ENCODE assay signal across 15 mouse cellular contexts in the genomic region with DNA sequence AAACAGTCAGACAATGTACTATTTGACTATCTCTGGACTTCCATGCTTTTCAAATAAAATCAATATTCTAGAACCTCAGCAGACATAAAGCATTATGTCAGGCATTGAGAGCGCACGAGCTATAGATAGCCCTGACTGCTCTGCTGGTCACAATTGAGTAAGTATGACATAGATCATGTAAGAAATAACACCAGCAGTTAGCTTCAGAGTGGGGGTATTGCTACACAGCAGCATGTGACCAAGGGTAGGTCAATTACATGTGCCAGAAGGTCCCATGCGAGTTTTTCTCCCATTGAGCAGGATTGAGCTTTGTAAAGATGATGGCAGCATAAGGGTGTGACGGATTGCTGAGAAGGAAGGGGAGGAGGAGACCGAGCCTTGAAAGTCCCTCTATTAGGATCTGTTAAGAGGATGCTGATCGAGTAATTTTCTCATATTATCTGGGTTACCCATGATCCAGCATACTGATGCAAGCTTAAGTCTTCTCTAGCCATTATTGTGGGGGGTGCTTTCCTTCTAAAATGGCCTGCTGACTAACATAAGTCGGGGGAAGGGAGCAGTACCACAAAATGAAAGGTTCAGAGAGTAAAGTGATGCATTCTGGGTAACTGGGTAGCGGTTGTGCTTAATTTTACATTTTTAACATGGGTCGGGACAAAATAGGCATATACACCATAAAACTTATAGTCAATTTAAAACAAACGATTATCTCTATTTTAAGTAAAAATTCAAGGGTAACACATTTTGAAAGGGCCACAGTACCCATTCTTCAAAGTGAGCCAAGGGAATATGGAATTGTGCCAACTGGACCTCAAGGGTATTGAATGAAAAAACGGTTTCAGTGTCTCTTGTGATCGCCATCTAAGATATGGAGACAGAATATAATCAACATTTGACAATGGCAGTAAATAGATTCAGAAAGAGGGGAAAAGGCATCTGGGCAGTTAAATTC. TPM values are rescaled to one million over a fixed set of nuclear protein-coding genes. Genes with fewer than 3 reads are reported as not detected.
DNase-seq lines count a peak whose midpoint lies in the region; ATAC-seq lines count a peak whose summit lies in the region.
"Had no signal": no experiment of that assay in that cellular context is flagged by ENCODE, and none has a peak within 500 bp of the region (broad histone marks: within the 10 kb centered on the region; RNA-seq: fewer than 3 reads in every experiment).

No protein-coding gene starts in this region.

- H3K4me1 ChIP-seq in midbrain, embryonic 14.5 days (ENCODE audit: control insufficient read depth, insufficient read depth, low read length) = no peaks in the 10 kb centered on the region
- H3K4me1 ChIP-seq in midbrain, embryonic 10.5 days = no peaks in the 10 kb centered on the region
- peaks cover 14% of the 10 kb centered on the region for H3K4me1 ChIP-seq in liver, embryonic 13.5 days (replicated peaks)
- no peaks in the 10 kb centered on the region for H3K4me1 ChIP-seq in stomach, embryonic 16.5 days (ENCODE audit: control insufficient read depth, insufficient read depth, low read length)
- H3K4me1 ChIP-seq: embryonic facial prominence, embryonic 12.5 days had no signal

- H3K4me2 ChIP-seq in midbrain, embryonic 14.5 days (ENCODE audit: low read length) = no peak overlapping the region
- peak overlapping the region; percentile 39 for H3K4me2 ChIP-seq in liver, embryonic 13.5 days
- H3K4me2 ChIP-seq in stomach, embryonic 16.5 days (ENCODE audit: low read depth, low read length) = peak overlapping the region; percentile 5; the same call in 1 of the 2 replicates
- H3K4me2 ChIP-seq: embryonic facial prominence, embryonic 12.5 days; hindbrain, embryonic 14.5 days had no signal

- H3K9ac ChIP-seq in midbrain, embryonic 14.5 days (replicated peaks; ENCODE audit: low read length) = no peak overlapping the region
- H3K9ac ChIP-seq in liver, embryonic 13.5 days = no peak overlapping the region
- H3K9ac ChIP-seq in stomach, embryonic 16.5 days (ENCODE audit: low read length) = no peak overlapping the region
- H3K9ac ChIP-seq: embryonic facial prominence, embryonic 12.5 days; hindbrain, embryonic 14.5 days had no signal

- DNase-seq in adrenal gland, postnatal 10 days = peak; percentile 33
- DNase-seq in adrenal gland, postnatal 14 days = no peak
- peak; percentile 24 for DNase-seq in midbrain, embryonic 14.5 days
- DNase-seq in midbrain, embryonic 10.5 days (ENCODE audit: low spot score) = no peak
- DNase-seq in liver, embryonic 13.5 days = no peak
- DNase-seq in layer of hippocampus, postnatal 25 days (ENCODE audit: extremely low spot score in 1 of 2, low spot score in 1 of 2) = no peak
- no peak for DNase-seq in right cerebral cortex, adult 18-20 months
- DNase-seq: cerebellum, postnatal 10 days; gastrocnemius, postnatal 14 days; left cerebral cortex, postnatal 4 days; retina, postnatal 1 day had no signal

- H3K36me3 ChIP-seq in midbrain, embryonic 14.5 days (ENCODE audit: control insufficient read depth, insufficient read depth, low read length) = no peaks in the 10 kb centered on the region
- H3K36me3 ChIP-seq in midbrain, embryonic 10.5 days = no peaks in the 10 kb centered on the region
- no peaks in the 10 kb centered on the region for H3K36me3 ChIP-seq in liver, embryonic 13.5 days
- H3K36me3 ChIP-seq in stomach, embryonic 16.5 days (ENCODE audit: control insufficient read depth, insufficient read depth, low read length) = no peaks in the 10 kb centered on the region
- H3K36me3 ChIP-seq: embryonic facial prominence, embryonic 12.5 days had no signal

- H3K27me3 ChIP-seq in midbrain, embryonic 14.5 days (ENCODE audit: control insufficient read depth, insufficient read depth, low read length) = no peaks in the 10 kb centered on the region
- no peaks in the 10 kb centered on the region for H3K27me3 ChIP-seq in midbrain, embryonic 10.5 days (ENCODE audit: low read depth, poor library complexity, severe bottlenecking)
- H3K27me3 ChIP-seq in liver, embryonic 13.5 days = no peaks in the 10 kb centered on the region
- no peaks in the 10 kb centered on the region for H3K27me3 ChIP-seq in stomach, embryonic 16.5 days (ENCODE audit: control insufficient read depth, insufficient read depth, low read length)
- H3K27me3 ChIP-seq: embryonic facial prominence, embryonic 12.5 days had no signal

- no peaks in the 10 kb centered on the region for H3K9me3 ChIP-seq in midbrain, embryonic 14.5 days (ENCODE audit: control insufficient read depth, low read length)
- H3K9me3 ChIP-seq in midbrain, embryonic 10.5 days (replicated peaks) = no peaks in the 10 kb centered on the region
- no peaks in the 10 kb centered on the region for H3K9me3 ChIP-seq in liver, embryonic 13.5 days (replicated peaks)
- no peaks in the 10 kb centered on the region for H3K9me3 ChIP-seq in stomach, embryonic 16.5 days (replicated peaks; ENCODE audit: control insufficient read depth, low read length)
- H3K9me3 ChIP-seq: embryonic facial prominence, embryonic 12.5 days had no signal

- no peak for ATAC-seq in midbrain, embryonic 14.5 days (ENCODE audit: low FRiP score, low TSS enrichment)
- peak; percentile 50; the same call in 1 of the 2 replicates for ATAC-seq in liver, embryonic 13.5 days (ENCODE audit: low read depth)
- 0 out of 2 replicates have a peak, but pooled peaks have one; percentile 7 for ATAC-seq in stomach, embryonic 16.5 days (ENCODE audit: insufficient read depth, low FRiP score)
- ATAC-seq: forebrain, embryonic 16.5 days had no signal

- H3K27ac ChIP-seq in midbrain, embryonic 14.5 days (replicated peaks; ENCODE audit: low read depth, low read length) = no peak overlapping the region
- H3K27ac ChIP-seq in midbrain, embryonic 10.5 days (replicated peaks) = no peak overlapping the region
- no peak overlapping the region for H3K27ac ChIP-seq in liver, embryonic 13.5 days
- H3K27ac ChIP-seq in stomach, embryonic 16.5 days (ENCODE audit: low read length) = peak overlapping the region; percentile 4; the same call in 1 of the 2 replicates
- H3K27ac ChIP-seq: embryonic facial prominence, embryonic 12.5 days; hindbrain, embryonic 14.5 days had no signal

- no peak overlapping the region for H3K4me3 ChIP-seq in midbrain, embryonic 14.5 days (replicated peaks; ENCODE audit: low read depth, low read length)
- no peak overlapping the region for H3K4me3 ChIP-seq in midbrain, embryonic 10.5 days
- H3K4me3 ChIP-seq in liver, embryonic 13.5 days (replicated peaks) = peak overlapping the region; percentile 30
- no peak overlapping the region for H3K4me3 ChIP-seq in stomach, embryonic 16.5 days (replicated peaks; ENCODE audit: low read length)
- H3K4me3 ChIP-seq: embryonic facial prominence, embryonic 12.5 days had no signal

- 86% methylated on average over 12 of the region's 12 CpGs for WGBS in midbrain, embryonic 14.5 days
- 93% methylated on average over 12 of the region's 12 CpGs for WGBS in midbrain, embryonic 10.5 days
- 72% methylated on average over 12 of the region's 12 CpGs for WGBS in liver, embryonic 13.5 days (ENCODE audit: insufficient replicate concordance)
- 78% methylated on average over 12 of the region's 12 CpGs for WGBS in stomach, embryonic 16.5 days

RNA-seq across cellular contexts. Expression of a gene that starts 21.5 kb away (rescaled TPM):
- total RNA-seq in adrenal gland, postnatal 10 days (2021) = 1 to 10 TPM; 6.9 to 9.9 TPM
- total RNA-seq in adrenal gland, postnatal 14 days (2021) = 11.4 and 14.3 TPM in 2 replicates
- 7.2 and 12.4 TPM in 2 replicates for polyA plus RNA-seq in midbrain, embryonic 14.5 days (2014; fragmentation: Nextera tagmentation; extraction: Ambion mirVana)
- 11.9 and 13.2 TPM in 2 replicates for polyA plus RNA-seq in midbrain, embryonic 10.5 days (2016; fragmentation: Nextera tagmentation; extraction: Ambion mirVana)
- polyA plus RNA-seq in liver, embryonic 13.5 days (2015; fragmentation: Nextera tagmentation; extraction: Ambion mirVana) = 1.5 and 2.4 TPM in 2 replicates
- polyA plus RNA-seq in stomach, embryonic 16.5 days (2015; fragmentation: Nextera tagmentation; extraction: Ambion mirVana) = 8.9 and 9.2 TPM in 2 replicates
- total RNA-seq in layer of hippocampus, postnatal 25 days (2021) = 10 to 100 TPM; 10.9 to 13.1 TPM

RNA-seq across cellular contexts. Expression of a gene that starts 21.7 kb away (rescaled TPM):
- total RNA-seq in adrenal gland, postnatal 10 days (2021) = 100 to 1,000 TPM; 587 to 703 TPM
- total RNA-seq in adrenal gland, postnatal 14 days (2021) = 575 and 595 TPM in 2 replicates
- polyA plus RNA-seq in midbrain, embryonic 14.5 days (2014; fragmentation: Nextera tagmentation; extraction: Ambion mirVana) = 551 and 578 TPM in 2 replicates
- 427 and 437 TPM in 2 replicates for polyA plus RNA-seq in midbrain, embryonic 10.5 days (2016; fragmentation: Nextera tagmentation; extraction: Ambion mirVana)
- polyA plus RNA-seq in liver, embryonic 13.5 days (2015; fragmentation: Nextera tagmentation; extraction: Ambion mirVana) = 176 and 184 TPM in 2 replicates
- 443 and 498 TPM in 2 replicates for polyA plus RNA-seq in stomach, embryonic 16.5 days (2015; fragmentation: Nextera tagmentation; extraction: Ambion mirVana)
- total RNA-seq in layer of hippocampus, postnatal 25 days (2021) = 100 to 1,000 TPM; 669 to 698 TPM

Comparison
In these comparisons a context has a peak if more than half of its experiments do, and no peak if none do; other contexts are left out.
1. DNase-seq: peak in adrenal gland, postnatal 10 days (single experiment) and midbrain, embryonic 14.5 days (single experiment); none in adrenal gland, postnatal 14 days (single experiment), midbrain, embryonic 10.5 days (single experiment), liver, embryonic 13.5 days (single experiment), layer of hippocampus, postnatal 25 days (0 of 2) and right cerebral cortex, adult 18-20 months (single experiment).